Mouse (Mus musculus): ENCODE data around the gene Bbip1. TPM values are rescaled to one million over a fixed set of nuclear protein-coding genes. Genes with fewer than 3 reads are reported as not detected.

Bbip1 gene
- 31.0 TPM for polyA plus RNA-seq (2012; fragmentation: generic; extraction: Trizol)

DNA sequence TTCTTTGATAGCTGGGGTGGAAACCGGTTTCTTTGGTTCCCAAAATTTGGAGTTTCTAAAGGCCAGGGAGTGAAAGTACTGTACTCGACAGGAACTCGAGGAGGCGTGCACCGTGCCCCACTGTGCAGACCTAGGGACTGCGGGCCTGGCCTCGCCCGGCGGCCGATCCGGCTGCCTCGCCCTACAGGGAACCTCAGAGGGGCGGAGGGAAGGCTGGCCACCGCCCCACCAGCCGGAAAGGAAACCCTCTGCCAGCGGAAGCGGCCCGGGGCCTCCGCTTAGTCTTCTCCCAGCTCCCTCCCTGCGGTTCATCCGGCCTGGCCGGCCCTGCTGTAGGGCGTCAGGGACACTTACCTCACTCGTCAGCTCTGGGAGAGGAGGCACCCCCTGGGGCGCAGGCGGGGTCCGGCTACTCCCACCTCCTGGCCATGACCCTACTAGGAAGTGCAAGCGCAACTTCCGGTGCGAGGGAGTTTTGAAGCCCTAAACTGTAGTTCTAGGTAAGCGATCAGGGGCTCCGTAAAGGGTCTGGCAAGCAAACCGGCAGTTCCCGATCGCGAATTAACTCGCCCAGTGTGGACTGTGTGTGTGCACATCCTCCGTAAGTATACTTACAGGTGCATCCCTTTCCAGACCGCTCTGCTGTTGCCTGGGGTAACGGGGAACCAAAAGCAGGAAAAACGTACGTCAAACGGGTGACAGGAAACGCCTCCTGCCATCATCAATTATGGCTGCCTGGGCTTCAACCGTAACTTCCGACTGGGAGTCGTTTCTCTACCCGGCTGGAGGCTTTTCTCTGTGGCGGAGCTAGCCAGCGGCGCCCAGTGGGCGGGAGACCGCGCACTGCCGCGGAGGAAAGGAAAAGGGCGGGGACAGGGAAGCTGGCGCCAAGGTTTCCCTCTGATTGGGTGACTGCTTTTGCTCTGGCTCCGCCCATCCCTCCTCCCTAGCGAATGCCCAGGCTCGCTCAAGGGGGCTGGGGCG is at the start of gene Bbip1, which contains the start of gene Shoc2:
Gene Bbip1 (minus strand): TSS at position 826 of the 984 bp plus-strand sequence.
Gene Shoc2 (plus strand): TSS at position 505 of the 984 bp plus-strand sequence.
- Histone ChIP-seq H3ac (ENCODE audit: control insufficient read depth, insufficient read length) (peak within 1 kb of the TSS; percentile 98), H3K27me3 (ENCODE audit: control insufficient read depth, insufficient read depth, insufficient read length) (no peaks in the 10 kb centered on the region), H3K79me2 (ENCODE audit: control insufficient read depth, insufficient read depth) (peaks cover 38% of the 10 kb centered on the region), H3K4me3 (peak within 1 kb of the TSS; percentile 62), H3K36me3 (ENCODE audit: control insufficient read depth, insufficient read depth) (no peaks in the 10 kb centered on the region), H3K4me2 (ENCODE audit: low read depth) (peak within 1 kb of the TSS; percentile 80)
- TF ChIP-seq POLR2A (IDR thresholded peaks at IDR 0.05; ENCODE audit: insufficient read length, low read depth) (peak; percentile 97), MYOD1 (IDR thresholded peaks at IDR 0.05; ENCODE audit: control insufficient read depth in 1 of 3, insufficient read length in 2 of 3, low read depth in 2 of 3) (peak in 1 of 3 experiments; percentile 28), USF1 (IDR thresholded peaks at IDR 0.05; ENCODE audit: low read depth) (no peak), CEBPB (IDR thresholded peaks at IDR 0.05; ENCODE audit: insufficient read depth, poor library complexity, severe bottlenecking) (no peak), MYOG (IDR thresholded peaks at IDR 0.05; ENCODE audit: control insufficient read depth in 1 of 3, insufficient read depth in 1 of 3, insufficient read length in 2 of 3, low read depth in 2 of 3) (peak in 1 of 3 experiments; percentile 18), REST (IDR thresholded peaks at IDR 0.05; ENCODE audit: insufficient read depth, insufficient read length) (peak; percentile 16), E2F4 (IDR thresholded peaks at IDR 0.05; ENCODE audit: insufficient read depth) (peak; percentile 70), SRF (IDR thresholded peaks at IDR 0.05; ENCODE audit: control insufficient read depth, insufficient read length, low read depth) (peak; percentile 81), TCF12 (IDR thresholded peaks at IDR 0.05; ENCODE audit: insufficient read depth, poor library complexity, severe bottlenecking) (no peak), MAX (IDR thresholded peaks at IDR 0.05; ENCODE audit: low read depth) (no peak), POLR2AphosphoS2 (IDR thresholded peaks at IDR 0.05; ENCODE audit: insufficient read length, low read depth) (peak; percentile 95), TCF3 (IDR thresholded peaks at IDR 0.05; ENCODE audit: insufficient read length, low read depth) (no peak)

GRCm38 (mm10) chr19:53993860-53994259 is 49.4 kb upstream of the Bbip1 start:
- H3K4me3 ChIP-seq: no peak overlapping the region
- no peak overlapping the region for H3ac ChIP-seq (ENCODE audit: control insufficient read depth, insufficient read length)
- TF ChIP-seq REST (IDR thresholded peaks at IDR 0.05; ENCODE audit: insufficient read depth, insufficient read length) (no peak), SRF (IDR thresholded peaks at IDR 0.05; ENCODE audit: control insufficient read depth, insufficient read length, low read depth) (no peak), MYOD1 (IDR thresholded peaks at IDR 0.05; ENCODE audit: control insufficient read depth in 1 of 3, insufficient read length in 2 of 3, low read depth in 2 of 3) (no peak), USF1 (IDR thresholded peaks at IDR 0.05; ENCODE audit: low read depth) (no peak), E2F4 (IDR thresholded peaks at IDR 0.05; ENCODE audit: insufficient read depth) (no peak), TCF12 (IDR thresholded peaks at IDR 0.05; ENCODE audit: insufficient read depth, poor library complexity, severe bottlenecking) (no peak), MYOG (IDR thresholded peaks at IDR 0.05; ENCODE audit: control insufficient read depth in 1 of 3, insufficient read depth in 1 of 3, insufficient read length in 2 of 3, low read depth in 2 of 3) (no peak), POLR2A (IDR thresholded peaks at IDR 0.05; ENCODE audit: insufficient read length, low read depth) (no peak), MAX (IDR thresholded peaks at IDR 0.05; ENCODE audit: low read depth) (no peak), TCF3 (IDR thresholded peaks at IDR 0.05; ENCODE audit: insufficient read length, low read depth) (no peak)
- no peaks in the 10 kb centered on the region for H3K36me3 ChIP-seq (ENCODE audit: control insufficient read depth, insufficient read depth)
- H3K27me3 ChIP-seq (ENCODE audit: control insufficient read depth, insufficient read depth, insufficient read length): no peaks in the 10 kb centered on the region
- no peak overlapping the region for H3K4me2 ChIP-seq (ENCODE audit: low read depth)
- H3K79me2 ChIP-seq (ENCODE audit: control insufficient read depth, insufficient read depth): peaks cover 64% of the 10 kb centered on the region

- no peak overlapping the region for H3ac ChIP-seq (ENCODE audit: control insufficient read depth, insufficient read length)
Measured at GRCm38 (mm10) chr19:53990538-53990937, 46.1 kb upstream of the Bbip1 start.

GRCm38 (mm10) chr19:53984628-53985027 is 40.2 kb upstream of the Bbip1 start:
- Histone ChIP-seq H3ac (ENCODE audit: control insufficient read depth, insufficient read length) (no peak overlapping the region), H3K36me3 (ENCODE audit: control insufficient read depth, insufficient read depth) (peaks cover 11% of the 10 kb centered on the region), H3K4me2 (ENCODE audit: low read depth) (no peak overlapping the region), H3K4me3 (no peak overlapping the region), H3K27me3 (ENCODE audit: control insufficient read depth, insufficient read depth, insufficient read length) (no peaks in the 10 kb centered on the region), H3K79me2 (ENCODE audit: control insufficient read depth, insufficient read depth) (peaks cover 41% of the 10 kb centered on the region)
- TF ChIP-seq USF1 (IDR thresholded peaks at IDR 0.05; ENCODE audit: low read depth): no peak
- TF ChIP-seq POLR2A (IDR thresholded peaks at IDR 0.05; ENCODE audit: insufficient read length, low read depth): no peak
- no peak for TF ChIP-seq SRF (IDR thresholded peaks at IDR 0.05; ENCODE audit: control insufficient read depth, insufficient read length, low read depth)
- no peak for TF ChIP-seq MYOD1 (IDR thresholded peaks at IDR 0.05; ENCODE audit: control insufficient read depth in 1 of 3, insufficient read length in 2 of 3, low read depth in 2 of 3)
- no peak for TF ChIP-seq MAX (IDR thresholded peaks at IDR 0.05; ENCODE audit: low read depth)
- no peak for TF ChIP-seq TCF3 (IDR thresholded peaks at IDR 0.05; ENCODE audit: insufficient read length, low read depth)
- no peak for TF ChIP-seq CEBPB (IDR thresholded peaks at IDR 0.05; ENCODE audit: insufficient read depth, poor library complexity, severe bottlenecking)
- TF ChIP-seq E2F4 (IDR thresholded peaks at IDR 0.05; ENCODE audit: insufficient read depth): no peak
- no peak for TF ChIP-seq REST (IDR thresholded peaks at IDR 0.05; ENCODE audit: insufficient read depth, insufficient read length)

More at GRCm38 (mm10) chr19:53990538-53990937, 46.1 kb upstream of the Bbip1 start:
- Histone ChIP-seq H3K79me2 (ENCODE audit: control insufficient read depth, insufficient read depth) (peaks cover 50% of the 10 kb centered on the region), H3K4me3 (no peak overlapping the region), H3K27me3 (ENCODE audit: control insufficient read depth, insufficient read depth, insufficient read length) (no peaks in the 10 kb centered on the region), H3K36me3 (ENCODE audit: control insufficient read depth, insufficient read depth) (peaks cover 11% of the 10 kb centered on the region), H3K4me2 (ENCODE audit: low read depth) (no peak overlapping the region)
- TF ChIP-seq MYOD1 (IDR thresholded peaks at IDR 0.05; ENCODE audit: control insufficient read depth in 1 of 3, insufficient read length in 2 of 3, low read depth in 2 of 3): no peak
- no peak for TF ChIP-seq CEBPB (IDR thresholded peaks at IDR 0.05; ENCODE audit: insufficient read depth, poor library complexity, severe bottlenecking)
- no peak for TF ChIP-seq TCF3 (IDR thresholded peaks at IDR 0.05; ENCODE audit: insufficient read length, low read depth)
- TF ChIP-seq USF1 (IDR thresholded peaks at IDR 0.05; ENCODE audit: low read depth): no peak
- TF ChIP-seq TCF12 (IDR thresholded peaks at IDR 0.05; ENCODE audit: insufficient read depth, poor library complexity, severe bottlenecking): no peak
- TF ChIP-seq E2F4 (IDR thresholded peaks at IDR 0.05; ENCODE audit: insufficient read depth): no peak
- TF ChIP-seq POLR2AphosphoS2 (IDR thresholded peaks at IDR 0.05; ENCODE audit: insufficient read length, low read depth): no peak
- no peak for TF ChIP-seq MYOG (IDR thresholded peaks at IDR 0.05; ENCODE audit: control insufficient read depth in 1 of 3, insufficient read depth in 1 of 3, insufficient read length in 2 of 3, low read depth in 2 of 3)
- no peak for TF ChIP-seq POLR2A (IDR thresholded peaks at IDR 0.05; ENCODE audit: insufficient read length, low read depth)
- TF ChIP-seq MAX (IDR thresholded peaks at IDR 0.05; ENCODE audit: low read depth): no peak
- TF ChIP-seq SRF (IDR thresholded peaks at IDR 0.05; ENCODE audit: control insufficient read depth, insufficient read length, low read depth): no peak
- no peak for TF ChIP-seq REST (IDR thresholded peaks at IDR 0.05; ENCODE audit: insufficient read depth, insufficient read length)
